Mouse (Mus musculus) left cerebral cortex, postnatal 36 days (tissue): Measurements from ENCODE around the gene Anapc11. TPM values are rescaled to one million over a fixed set of nuclear protein-coding genes. Genes with fewer than 3 reads are reported as not detected.
"Not testable (repeated sequence)": the region's sequence is repeated elsewhere in the genome, so short reads cannot be mapped to it uniquely, and the experiment has no call there.

Experiments
- DNase-seq, 2 experiments: peaks; one replicate each; pipeline ENCODE4 v3.0.0; 2021 to 2022; ENCODE audit warnings: low spot score in 2 of 2, mixed read lengths in 1 of 2
- intact Hi-C: fragments of 180-260 bp; cut with DNase I; formaldehyde crosslinking; loops from one replicate; pipeline ENCODE4 v1.15.1; 2025
- total RNA-seq, 2 experiments: library from RNA; stranded (reverse); gene quantifications; 2 replicates each; pipeline ENCODE4 v1.2.3; 2021

Anapc11 gene
- total RNA-seq: 10 to 100 TPM; 91.4 to 99.7 TPM

GRCm38 (mm10) chr11:120598283-120598989, at the start of gene Anapc11, which contains the start of gene Alyref:
Gene Anapc11 (plus strand): TSS chr11:120598421.
Gene Alyref (minus strand): TSS chr11:120598365.
- DNase-seq: peak; percentile 92 to 94
- intact Hi-C loops: no loop called here

GRCm38 (mm10) chr11:120548786-120549167, 49.4 kb upstream of the Anapc11 start:
- intact Hi-C loops: loop anchor here (5.0 kb wide), 1 partner anchor 61 kb away; no protein-coding TSS in a partner anchor
- no peak for DNase-seq

GRCm38 (mm10) chr11:120549168-120549945, 48.9 kb upstream of the Anapc11 start, which contains the start of gene Mcrip1:
Gene Mcrip1 (minus strand): TSS chr11:120549727.
- DNase-seq: peak; percentile 93 to 96
- intact Hi-C loops: loop anchor here (5.0 kb wide), 1 partner anchor 62 kb away; no protein-coding TSS in a partner anchor

GRCm38 (mm10) chr11:120549986-120550809, 48.0 kb upstream of the Anapc11 start:
- intact Hi-C loops: loop anchor here (5.0 kb wide), 1 partner anchor 63 kb away; no protein-coding TSS in a partner anchor
- DNase-seq: no peak

- DNase-seq: no peak
- intact Hi-C loops: no loop called here
Observed at GRCm38 (mm10) chr11:120550810-120551440, 47.3 kb upstream of the Anapc11 start, which contains the start of gene Ppp1r27. Gene Ppp1r27 (minus strand): TSS chr11:120551132.

GRCm38 (mm10) chr11:120552736-120553135, 45.5 kb upstream of the Anapc11 start:
- DNase-seq: no peak
- intact Hi-C loops: no loop called here

- intact Hi-C loops: no loop called here
- no peak for DNase-seq
Observed at GRCm38 (mm10) chr11:120554834-120555233, 43.4 kb upstream of the Anapc11 start.

GRCm38 (mm10) chr11:120555260-120555659, 43.0 kb upstream of the Anapc11 start:
- intact Hi-C loops: no loop called here
- no peak for DNase-seq

- DNase-seq, intact Hi-C loops: not testable (repeated sequence)
Observed at GRCm38 (mm10) chr11:120558843-120559242, 39.4 kb upstream of the Anapc11 start.

- intact Hi-C loops: no loop called here
- no peak for DNase-seq
Observed at GRCm38 (mm10) chr11:120560952-120561728, 37.1 kb upstream of the Anapc11 start.

GRCm38 (mm10) chr11:120562949-120563348, 35.3 kb upstream of the Anapc11 start:
- intact Hi-C loops: no loop called here
- DNase-seq: no peak

- intact Hi-C loops: no loop called here
Observed at GRCm38 (mm10) chr11:120565114-120565513, 33.1 kb upstream of the Anapc11 start.

GRCm38 (mm10) chr11:120568324-120568723, 29.9 kb upstream of the Anapc11 start:
- no peak for DNase-seq
- intact Hi-C loops: no loop called here

More at GRCm38 (mm10) chr11:120565114-120565513, 33.1 kb upstream of the Anapc11 start:
- DNase-seq: peak in 1 of 2 experiments; percentile 11

GRCm38 (mm10) chr11:120571122-120571521, 27.1 kb upstream of the Anapc11 start:
- no peak for DNase-seq
- intact Hi-C loops: loop anchor here (2.0 to 10.0 kb wide), 2 partner anchors 56 to 86 kb away; partner anchors contain the start of gene Mrpl12

- intact Hi-C loops: loop anchor here (2.0 to 10.0 kb wide), 2 partner anchors 57 to 87 kb away; partner anchors contain the start of gene Mrpl12
- no peak for DNase-seq
Observed at GRCm38 (mm10) chr11:120571754-120572416, 26.3 kb upstream of the Anapc11 start.

GRCm38 (mm10) chr11:120572417-120572751, 25.8 kb upstream of the Anapc11 start:
- intact Hi-C loops: loop anchor here (10.0 kb wide), 1 partner anchor 88 kb away; the partner anchor contains the start of gene Mrpl12
- peak in 1 of 2 experiments; percentile 18 for DNase-seq

- intact Hi-C loops: loop anchor here (1.0 to 10.0 kb wide), 2 partner anchors 8 to 88 kb away; partner anchors contain the start of genes Arhgdia and Mrpl12
- DNase-seq: peak; percentile 100
Observed at GRCm38 (mm10) chr11:120572752-120573584, 25.3 kb upstream of the Anapc11 start, which contains the start of gene P4hb. Gene P4hb (minus strand): TSS chr11:120573253.
